Mouse (Mus musculus) stomach, postnatal 0 days (tissue): Measurements from ENCODE around the gene Cryba4.

ENCODE experiments used
- CTCF ChIP-seq: IDR thresholded peaks from 2 replicates; pipeline ENCODE4 v1.5.1; 2016; ENCODE audit warnings: antibody characterized with exemption, low read depth, mild to moderate bottlenecking, moderate library complexity
- EP300 ChIP-seq: optimal IDR thresholded peaks from 2 replicates; pipeline ENCODE3; 2016; ENCODE audit warnings: antibody characterized with exemption

DNA sequence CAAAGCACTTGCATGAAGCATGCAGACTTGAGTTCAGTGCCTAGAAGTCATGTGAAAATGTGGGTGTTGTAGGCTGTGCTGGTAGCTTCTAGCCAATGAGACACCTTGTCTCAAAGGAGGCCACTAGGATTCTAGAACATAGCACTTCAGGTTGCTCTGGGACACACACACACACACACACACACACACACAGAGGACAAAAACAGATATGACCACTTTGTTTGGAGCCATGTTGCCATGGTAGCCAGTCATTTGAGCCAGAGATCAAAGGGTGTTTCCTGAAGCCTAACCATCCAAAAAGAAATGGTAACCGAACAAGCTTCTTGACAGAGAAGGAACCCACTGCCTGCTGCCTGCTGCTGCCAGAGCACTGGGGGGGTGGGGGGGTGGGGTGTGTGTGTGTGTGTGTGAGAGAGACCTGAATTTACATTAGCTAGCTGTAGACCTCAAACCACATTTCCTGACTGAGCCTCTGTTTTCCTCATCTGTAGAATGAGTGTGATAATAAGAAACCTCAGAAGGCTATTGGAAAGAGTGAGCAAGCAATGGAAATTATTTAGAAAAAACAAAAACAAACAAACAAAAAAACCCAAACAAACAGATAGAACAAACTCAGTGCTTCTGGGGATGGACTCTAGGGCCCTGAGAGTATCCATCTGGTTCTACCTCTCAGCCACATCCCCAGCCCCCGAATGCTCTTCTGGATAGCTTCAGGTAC lies 21.6 kb upstream of the Cryba4 start:
- TF ChIP-seq CTCF (no peak), EP300 (no peak)
